Mouse (Mus musculus) heart, adult 2 months (tissue): ENCODE measurements around the gene Fibcd1. TPM values are rescaled to one million over a fixed set of nuclear protein-coding genes. Genes with fewer than 3 reads are reported as not detected.
A peak's percentile ranks its signal among the peaks of the same experiment; 100 is the strongest.

Experiments used
- DNase-seq, 2 experiments: peaks; one replicate each; pipeline ENCODE4 v3.0.0; 2021
- H3K27ac ChIP-seq: fragments of 200-600 bp; 2 replicates; pipeline ENCODE4 v1.8.1; 2022
- H3K27me3 ChIP-seq: fragments of 200-500 bp; 2 replicates; pipeline ENCODE4 v1.6.1; 2012; ENCODE audit warnings: mild to moderate bottlenecking, low read length, inconsistent platforms, mixed read lengths; ENCODE audit not compliant: control insufficient read depth, insufficient read depth
- H3K36me3 ChIP-seq: fragments of 200-500 bp; 2 replicates; pipeline ENCODE4 v1.6.1; 2012; ENCODE audit warnings: low read length, inconsistent platforms; ENCODE audit not compliant: control insufficient read depth, insufficient read depth
- H3K4me1 ChIP-seq: fragments of 200-500 bp; 2 replicates; pipeline ENCODE4 v1.6.1; 2011; ENCODE audit warnings: low read length; ENCODE audit not compliant: control insufficient read depth, insufficient read depth
- H3K4me3 ChIP-seq: fragments of 200-600 bp; 2 replicates; pipeline ENCODE4 v1.8.1; 2022
- H3K79me2 ChIP-seq: fragments of 200-500 bp; replicated peaks from 2 replicates; pipeline ENCODE4 v1.6.1; 2012; ENCODE audit warnings: mild to moderate bottlenecking, inconsistent platforms, low read length, moderate library complexity, mixed read lengths; ENCODE audit not compliant: control insufficient read depth, insufficient read depth
- H3K9ac ChIP-seq: fragments of 200-500 bp; 2 replicates; pipeline ENCODE4 v1.6.1; 2012; ENCODE audit warnings: low read depth, mild to moderate bottlenecking, control low read depth, inconsistent platforms, low read length, mixed read lengths
- CTCF ChIP-seq: fragments of 200-600 bp; IDR thresholded peaks from 2 replicates; pipeline ENCODE4 v1.8.1; 2022; ENCODE audit warnings: antibody characterized with exemption, mild to moderate bottlenecking, moderate library complexity
- EP300 ChIP-seq: fragments of 200-500 bp; IDR thresholded peaks from 2 replicates; pipeline ENCODE4 v1.6.1; 2011; ENCODE audit warnings: low read depth, low read length, control low read depth; ENCODE audit not compliant: insufficient read depth
- POLR2A ChIP-seq: fragments of 200-500 bp; IDR thresholded peaks from 2 replicates; pipeline ENCODE4 v1.6.1; 2011; ENCODE audit warnings: mild to moderate bottlenecking, low read depth, low read length, control low read depth; ENCODE audit not compliant: insufficient read depth
- WGBS: fragments of 180-500 bp; shearing (Covaris S2); methylation state at CpG from one replicate; pipeline ENCODE4 v1.1.7; 2018; 5-methylcytosine and 5-hydroxymethylcytosine counted together
- intact Hi-C: fragments of 180-260 bp; cut with DNase I; formaldehyde crosslinking; loops from one replicate; pipeline ENCODE4 v1.15.1; 2025
- polyA plus RNA-seq: library from polyadenylated mRNA; depleted of rRNA; stranded (reverse); fragments of >200 nt; gene quantifications from 2 replicates; pipeline ENCODE4 v1.2.3, GENCODE M21; 2012
- total RNA-seq, 2 experiments: library from RNA; stranded (reverse); gene quantifications; 2 replicates each; pipeline ENCODE4 v1.2.3; 2021

Fibcd1 gene
- total and polyA plus RNA-seq, 3 experiments: not detected

- no peaks in the 10 kb centered on the region for H3K79me2 ChIP-seq
- no peaks in the 10 kb centered on the region for H3K36me3 ChIP-seq
- H3K27ac ChIP-seq: no peak overlapping the region
- H3K27me3 ChIP-seq: peaks cover 25% of the 10 kb centered on the region
- no peak overlapping the region for H3K9ac ChIP-seq
- H3K4me3 ChIP-seq: no peak overlapping the region
- TF ChIP-seq EP300 (no peak), CTCF (peak; percentile 70)
- 20% methylated on average over 6 of the region's 6 CpGs for WGBS
- no peaks in the 10 kb centered on the region for H3K4me1 ChIP-seq
- DNase-seq: peak; percentile 21 to 30
- intact Hi-C loops: loop anchor here (2.0 kb wide), 1 partner anchor 159 kb away; the partner anchor contains the start of gene Abl1
Observed at GRCm38 (mm10) chr2:31847908-31848307, 2.1 kb upstream of the Fibcd1 start.

- WGBS: 6% methylated on average over 35 of the region's 35 CpGs
- Histone ChIP-seq H3K27me3 (peaks cover 25% of the 10 kb centered on the region), H3K4me1 (no peaks in the 10 kb centered on the region), H3K9ac (no peak overlapping the region), H3K27ac (no peak overlapping the region), H3K79me2 (no peaks in the 10 kb centered on the region), H3K4me3 (no peak overlapping the region), H3K36me3 (no peaks in the 10 kb centered on the region)
- no peak for DNase-seq
- intact Hi-C loops: no loop called here
- TF ChIP-seq EP300 (no peak), CTCF (no peak), POLR2A (no peak)
Observed at GRCm38 (mm10) chr2:31846692-31847660, 1.2 kb upstream of the Fibcd1 start.

- Histone ChIP-seq H3K79me2 (no peaks in the 10 kb centered on the region), H3K9ac (peak overlapping the region; percentile 26; the same call in 1 of the 2 replicates), H3K27me3 (peaks cover 25% of the 10 kb centered on the region), H3K27ac (no peak overlapping the region), H3K4me1 (no peaks in the 10 kb centered on the region), H3K4me3 (peak overlapping the region; percentile 43), H3K36me3 (no peaks in the 10 kb centered on the region)
- WGBS: 4% methylated on average over 25 of the region's 26 CpGs
- TF ChIP-seq POLR2A (no peak), CTCF (no peak), EP300 (no peak)
- no peak for DNase-seq
- intact Hi-C loops: no loop called here
Observed at GRCm38 (mm10) chr2:31845512-31845895, 301 bp downstream of the Fibcd1 start.

GRCm38 (mm10) chr2:31844729-31845136 is 1.1 kb downstream of the Fibcd1 start:
- 13% methylated on average over 10 of the region's 10 CpGs for WGBS
- Histone ChIP-seq H3K79me2 (no peaks in the 10 kb centered on the region), H3K4me3 (no peak overlapping the region), H3K36me3 (no peaks in the 10 kb centered on the region), H3K27me3 (peaks cover 25% of the 10 kb centered on the region), H3K9ac (no peak overlapping the region), H3K27ac (no peak overlapping the region), H3K4me1 (no peaks in the 10 kb centered on the region)
- no peak for DNase-seq
- intact Hi-C loops: no loop called here
- TF ChIP-seq EP300 (no peak), CTCF (no peak), POLR2A (no peak)

GRCm38 (mm10) chr2:31838868-31839267 is 6.9 kb downstream of the Fibcd1 start:
- Histone ChIP-seq H3K4me3 (no peak overlapping the region), H3K79me2 (no peaks in the 10 kb centered on the region), H3K27me3 (0 out of 2 replicates have a peak, but pooled peaks cover 2% of the 10 kb centered on the region), H3K36me3 (no peaks in the 10 kb centered on the region), H3K9ac (no peak overlapping the region), H3K27ac (no peak overlapping the region), H3K4me1 (no peaks in the 10 kb centered on the region)
- intact Hi-C loops: no loop called here
- TF ChIP-seq CTCF (no peak), POLR2A (no peak), EP300 (no peak)
- WGBS: 50% methylated on average over 1 of the region's 1 CpGs
- no peak for DNase-seq

GRCm38 (mm10) chr2:31836985-31837384 is 8.8 kb downstream of the Fibcd1 start:
- Histone ChIP-seq H3K27me3 (no peaks in the 10 kb centered on the region), H3K36me3 (no peaks in the 10 kb centered on the region), H3K79me2 (no peaks in the 10 kb centered on the region), H3K9ac (no peak overlapping the region), H3K27ac (no peak overlapping the region), H3K4me3 (no peak overlapping the region), H3K4me1 (no peaks in the 10 kb centered on the region)
- WGBS: 35% methylated on average over 6 of the region's 6 CpGs
- no peak for DNase-seq
- intact Hi-C loops: no loop called here
- no peak for TF ChIP-seq EP300
- TF ChIP-seq CTCF: no peak
- TF ChIP-seq POLR2A: no peak
